Comparison of ENCODE assay signal across 8 mouse cellular contexts in genomic region chr3:67568015-67568618, GRCm38 (mm10). TPM values are rescaled to one million over a fixed set of nuclear protein-coding genes. Genes with fewer than 3 reads are reported as not detected.
A peak's percentile ranks its signal among the peaks of the same experiment; 100 is the strongest.
DNase-seq lines count a peak whose midpoint lies in the region; ATAC-seq lines count a peak whose summit lies in the region.

No protein-coding gene starts in this region.

- DNase-seq in ES-CJ7 (ENCODE audit: low read depth, low spot score), result peak; percentile 79
- DNase-seq in forebrain, embryonic 14.5 days (ENCODE audit: low spot score), result peak; percentile 85
- DNase-seq in heart, postnatal 36 days, result peak; percentile 64
- DNase-seq in layer of hippocampus, adult 18-20 months (ENCODE audit: low spot score in 2 of 2), result peak; percentile 35 to 81
- DNase-seq in lung, adult 18-20 months, result peak; percentile 54 to 64
- DNase-seq in testis, postnatal 14 days (ENCODE audit: low spot score), result peak; percentile 59

- peak; percentile 76 for ATAC-seq in cerebellum, adult (ENCODE audit: insufficient number of reproducible peaks, low FRiP score, low TSS enrichment)
- peak; percentile 71 for ATAC-seq in forebrain, embryonic 14.5 days
- peak; percentile 84 for ATAC-seq in neural tube, embryonic 15.5 days (ENCODE audit: low FRiP score)

- intact Hi-C loops in heart, postnatal 36 days (cut with DNase I), result loop anchor here (1.0 to 5.0 kb wide), 2 partner anchors 55 to 141 kb away; no protein-coding TSS in a partner anchor

- peak overlapping the region; percentile 39 for H3K4me2 ChIP-seq in forebrain, embryonic 14.5 days (ENCODE audit: low read length)
- H3K4me2 ChIP-seq in neural tube, embryonic 15.5 days, result peak overlapping the region; percentile 57

- H3K27ac ChIP-seq in forebrain, embryonic 14.5 days (ENCODE audit: low read depth, low read length), result no peak overlapping the region
- no peak overlapping the region for H3K27ac ChIP-seq in neural tube, embryonic 15.5 days (replicated peaks)

- no peaks in the 10 kb centered on the region for H3K27me3 ChIP-seq in forebrain, embryonic 14.5 days (replicated peaks; ENCODE audit: control insufficient read depth, insufficient read depth, low read length)
- H3K27me3 ChIP-seq in neural tube, embryonic 15.5 days (replicated peaks), result no peaks in the 10 kb centered on the region

- no peaks in the 10 kb centered on the region for H3K4me1 ChIP-seq in forebrain, embryonic 14.5 days (ENCODE audit: control insufficient read depth, insufficient read depth, low read length)
- peaks cover 4% of the 10 kb centered on the region; the same call in 1 of the 2 replicates for H3K4me1 ChIP-seq in neural tube, embryonic 15.5 days

- no peak overlapping the region for H3K9ac ChIP-seq in forebrain, embryonic 14.5 days (ENCODE audit: low read length)
- no peak overlapping the region for H3K9ac ChIP-seq in neural tube, embryonic 15.5 days (replicated peaks)

- H3K36me3 ChIP-seq in forebrain, embryonic 14.5 days (ENCODE audit: control insufficient read depth, insufficient read depth, low read length), result no peaks in the 10 kb centered on the region
- H3K36me3 ChIP-seq in neural tube, embryonic 15.5 days, result no peaks in the 10 kb centered on the region

- WGBS in forebrain, embryonic 14.5 days, result 24% methylated on average over 17 of the region's 17 CpGs
- WGBS in neural tube, embryonic 15.5 days, result 30% methylated on average over 17 of the region's 17 CpGs

- no peaks in the 10 kb centered on the region for H3K9me3 ChIP-seq in forebrain, embryonic 14.5 days (replicated peaks; ENCODE audit: control insufficient read depth, low read length)
- no peaks in the 10 kb centered on the region for H3K9me3 ChIP-seq in neural tube, embryonic 15.5 days (replicated peaks)

- no peak overlapping the region for H3K4me3 ChIP-seq in forebrain, embryonic 14.5 days (ENCODE audit: low read depth, low read length)
- peak overlapping the region; percentile 25 for H3K4me3 ChIP-seq in neural tube, embryonic 15.5 days (replicated peaks)

RNA-seq across cellular contexts. Expression of gene Mfsd1, which starts 14.4 kb away (rescaled TPM):
- 41.2 and 43.2 TPM in 2 replicates for polyA plus RNA-seq in forebrain, embryonic 14.5 days (2014; fragmentation: Nextera tagmentation; extraction: Ambion mirVana)
- 10 to 100 TPM; 29.5 to 32.0 TPM for total RNA-seq in heart, postnatal 36 days (2021)
- 10 to 100 TPM; 38.0 to 43.9 TPM for total RNA-seq in layer of hippocampus, adult 18-20 months (2021)
- polyA plus RNA-seq in neural tube, embryonic 15.5 days (2015; fragmentation: Nextera tagmentation; extraction: Ambion mirVana), result 29.4 and 33.8 TPM in 2 replicates

RNA-seq across cellular contexts. Expression of gene Rarres1, which starts 52.8 kb away (rescaled TPM):
- polyA plus RNA-seq in forebrain, embryonic 14.5 days (2014; fragmentation: Nextera tagmentation; extraction: Ambion mirVana), result 0.77 and 1.1 TPM in 2 replicates
- total RNA-seq in heart, postnatal 36 days (2021), result 1 to 10 TPM in 1 of 2 experiments, under 1 TPM in 1; 0.92 to 1.1 TPM
- 1 to 10 TPM; 1.2 to 1.3 TPM for total RNA-seq in layer of hippocampus, adult 18-20 months (2021)
- 3.3 and 3.9 TPM in 2 replicates for polyA plus RNA-seq in neural tube, embryonic 15.5 days (2015; fragmentation: Nextera tagmentation; extraction: Ambion mirVana)
